Mouse (Mus musculus): ENCODE measurements around the gene Sytl2.

The Sytl2 gene

DNA sequence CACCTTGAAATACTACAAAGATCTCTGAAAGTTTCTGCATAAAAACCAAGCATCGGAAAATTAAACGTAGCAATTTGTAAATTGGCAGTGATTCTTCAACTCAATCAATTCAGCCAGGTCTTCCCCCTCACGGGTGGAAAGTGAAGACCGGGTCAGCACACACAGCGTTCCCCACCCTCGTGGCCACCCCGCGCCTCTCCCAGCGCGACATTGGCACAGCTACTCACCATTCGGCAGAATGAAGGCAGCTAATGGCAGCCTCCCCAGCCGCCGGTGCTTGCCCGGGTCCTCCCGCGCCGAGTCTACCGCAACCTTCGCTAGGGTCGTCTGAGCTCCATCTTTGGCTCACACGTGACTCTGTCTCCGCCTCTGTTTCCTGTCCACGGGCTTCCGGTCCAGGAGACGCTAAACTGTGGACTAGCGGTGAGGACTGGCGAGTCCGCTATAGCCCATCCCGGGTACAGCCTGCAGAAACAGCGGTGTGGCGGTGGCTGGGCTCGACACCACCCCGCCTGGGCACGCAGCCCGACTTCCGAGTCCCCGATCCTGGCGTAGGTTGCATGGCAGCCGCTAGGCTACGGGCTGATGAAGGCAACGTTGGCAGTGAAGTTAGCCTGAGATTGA lies 154.9 kb downstream of the Sytl2 start, which contains the start of gene Tmem126a:
Gene Tmem126a (minus strand): TSS at position 385 of the 624 bp plus-strand sequence.
- in situ Hi-C loops (cut with MboI, MseI), result no loop called here

GRCm38 (mm10) chr7:90457517-90457916 lies 155.5 kb downstream of the Sytl2 start:
- in situ Hi-C loops (cut with MboI, MseI), result no loop called here
